Mouse (Mus musculus) CD4-positive, CD25-positive, alpha-beta regulatory T cell, adult 2 months (primary cell): Measurements from ENCODE around the gene Eif6.

Experiments
- DNase-seq: peaks from one replicate; pipeline ENCODE4 v3.0.0-alpha.2; 2012; ENCODE audit warnings: low read depth, low spot score

Eif6 gene

DNA sequence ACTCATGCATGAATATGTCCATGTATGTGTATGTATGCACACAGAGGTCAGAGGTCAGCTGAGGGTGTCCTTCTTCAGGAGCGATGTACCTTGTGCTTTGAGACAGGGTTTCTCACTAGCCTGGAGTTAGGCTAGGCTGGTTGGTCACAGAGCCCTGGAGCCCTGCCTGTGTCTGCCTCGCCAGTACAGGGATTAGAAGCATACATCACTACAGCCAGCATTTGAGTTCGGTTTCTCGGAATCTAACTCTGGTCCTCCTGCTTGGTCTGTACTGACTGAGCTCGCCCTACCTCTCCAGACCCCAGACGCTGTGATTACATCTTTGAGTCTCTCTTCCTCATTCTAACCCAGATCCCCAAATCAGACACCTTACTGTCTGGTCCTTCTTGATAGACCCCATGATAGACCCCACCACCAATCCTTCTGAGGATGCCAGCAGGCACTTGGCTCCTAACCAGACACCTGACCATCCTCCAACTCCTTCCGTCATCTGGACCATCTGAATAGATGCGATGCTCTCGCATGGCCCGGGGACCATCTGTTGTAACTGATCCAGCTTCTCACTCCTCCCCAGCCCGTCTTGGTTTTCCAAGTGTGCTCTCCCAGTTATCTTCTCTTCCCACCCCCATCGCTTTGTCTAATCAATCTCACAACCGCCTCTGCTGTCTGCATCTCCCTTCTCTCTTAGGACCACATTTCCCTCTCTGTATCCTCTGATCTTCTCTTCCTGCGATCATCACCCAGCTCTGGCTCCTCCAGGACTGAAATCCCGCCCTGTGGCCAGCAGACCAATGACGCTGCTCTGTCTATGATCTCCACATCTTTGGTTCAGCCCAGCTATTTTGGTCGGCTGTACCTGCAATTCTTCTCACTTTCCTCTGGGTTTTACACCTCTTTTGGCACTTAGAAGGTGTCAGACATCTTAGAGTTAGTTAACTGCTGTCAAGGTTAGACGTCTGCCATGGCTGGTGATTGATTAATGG is 38.5 kb downstream of the Eif6 start:
- no peak for DNase-seq

DNA sequence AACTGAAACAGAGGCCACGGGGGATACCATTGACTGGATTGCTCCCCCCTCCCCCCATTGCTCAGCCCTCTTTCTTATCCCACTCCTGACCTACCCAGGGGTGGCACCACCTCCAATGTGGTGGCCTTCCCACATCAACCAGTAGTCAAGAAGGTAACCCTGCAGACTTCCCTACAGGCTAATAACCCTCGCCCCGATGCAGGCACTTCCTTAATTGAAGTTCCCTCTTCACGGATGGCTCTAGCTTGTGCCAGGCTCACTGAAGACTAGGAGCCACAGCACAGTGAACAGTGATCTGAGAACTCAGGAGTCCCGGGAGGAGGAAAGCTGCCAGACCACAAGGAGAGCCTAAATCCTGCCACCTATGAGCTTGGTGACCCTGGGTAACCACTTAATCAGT is 39.8 kb downstream of the Eif6 start:
- no peak for DNase-seq

DNA sequence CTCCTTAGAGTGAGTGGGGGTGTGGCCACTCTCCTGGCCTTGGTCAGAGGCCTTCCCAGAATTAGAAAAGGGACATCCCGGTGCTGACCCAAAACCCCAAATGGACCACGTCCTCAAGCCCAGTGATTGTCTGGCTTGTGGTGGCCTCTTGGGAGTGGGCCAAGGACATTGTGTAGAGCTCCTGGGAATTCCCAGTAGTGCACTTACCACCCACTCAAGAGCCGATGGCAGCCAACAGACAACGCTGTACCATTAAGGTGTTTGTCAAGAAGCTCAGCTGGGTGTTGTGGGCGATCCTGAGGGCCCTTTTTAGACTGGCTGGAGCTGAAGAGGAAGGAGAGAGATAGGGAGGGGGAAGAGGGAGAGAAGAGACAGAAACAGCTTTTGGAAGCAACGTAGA is 42.2 kb downstream of the Eif6 start:
- DNase-seq: no peak

DNA sequence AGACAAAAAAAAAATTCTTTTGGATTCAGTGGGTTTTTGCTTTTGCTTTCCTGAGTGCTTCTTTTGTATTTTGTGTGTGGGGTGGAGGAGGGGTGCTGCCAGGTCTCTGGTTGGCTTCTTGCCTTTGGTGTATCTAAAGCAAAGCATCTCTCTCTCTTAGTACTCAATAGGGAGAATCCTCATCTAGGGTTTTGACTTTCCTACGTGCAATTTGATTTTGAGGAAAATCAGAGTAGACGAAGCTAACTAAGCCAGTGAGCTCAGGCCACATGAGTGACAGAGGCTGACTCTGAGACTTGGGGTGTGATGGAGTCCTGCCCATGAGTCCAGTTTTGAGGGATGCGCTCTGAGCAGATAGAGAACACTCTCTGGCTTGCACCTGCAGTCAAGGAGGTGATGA is 47.2 kb downstream of the Eif6 start:
- DNase-seq: no peak

DNA sequence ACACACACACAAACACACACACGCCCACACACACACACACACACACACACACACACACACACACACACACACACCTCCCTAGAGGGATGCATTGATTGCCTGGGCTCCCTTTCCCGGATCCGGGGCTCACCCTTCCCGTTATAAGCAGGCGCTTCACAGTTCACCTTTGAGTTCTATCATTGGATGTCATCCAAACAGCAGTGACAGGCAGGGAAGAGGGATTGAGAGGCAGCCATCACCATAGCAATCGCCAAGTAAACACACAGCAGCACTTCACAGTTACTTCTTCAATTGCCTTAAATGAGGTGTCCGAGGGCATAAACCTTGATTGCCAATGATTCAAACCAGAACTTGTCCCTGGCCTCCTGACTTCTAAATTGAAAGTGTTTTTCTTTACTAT is 47.7 kb downstream of the Eif6 start:
- DNase-seq: no peak

DNA sequence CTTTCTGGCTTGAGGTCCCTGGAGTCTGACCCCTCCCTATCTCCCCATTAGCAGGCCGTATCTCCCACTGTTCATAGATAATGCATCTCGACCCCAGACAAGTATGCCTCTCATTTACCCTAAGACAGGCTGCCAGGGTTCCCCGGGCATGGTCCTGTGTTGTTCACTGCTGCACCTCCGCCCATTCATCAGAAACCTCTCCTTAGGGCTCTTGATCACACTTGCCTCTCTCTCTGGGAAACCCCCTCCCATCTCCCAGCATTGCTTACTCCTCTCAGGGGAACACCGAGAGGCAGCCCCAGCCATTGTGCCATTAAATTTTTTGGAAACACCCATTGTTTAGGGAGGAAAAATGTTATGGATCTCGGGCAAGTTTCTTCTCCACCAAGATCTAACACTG is 48.7 kb downstream of the Eif6 start:
- DNase-seq: no peak

DNA sequence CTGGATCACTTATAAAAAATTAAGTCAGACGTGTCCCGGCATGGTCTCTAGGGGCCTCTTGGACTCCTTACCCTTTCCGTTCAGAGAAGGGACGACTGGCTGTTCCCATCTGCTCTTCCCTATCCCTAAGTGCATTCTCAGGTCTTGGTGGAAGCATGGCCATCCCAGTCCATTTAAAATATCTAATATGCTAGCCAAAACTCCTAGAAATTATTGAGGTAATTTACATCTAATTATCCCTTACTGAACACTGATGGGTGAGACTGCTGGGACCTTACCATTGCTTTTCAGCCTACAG is 49.1 kb downstream of the Eif6 start:
- DNase-seq: no peak

DNA sequence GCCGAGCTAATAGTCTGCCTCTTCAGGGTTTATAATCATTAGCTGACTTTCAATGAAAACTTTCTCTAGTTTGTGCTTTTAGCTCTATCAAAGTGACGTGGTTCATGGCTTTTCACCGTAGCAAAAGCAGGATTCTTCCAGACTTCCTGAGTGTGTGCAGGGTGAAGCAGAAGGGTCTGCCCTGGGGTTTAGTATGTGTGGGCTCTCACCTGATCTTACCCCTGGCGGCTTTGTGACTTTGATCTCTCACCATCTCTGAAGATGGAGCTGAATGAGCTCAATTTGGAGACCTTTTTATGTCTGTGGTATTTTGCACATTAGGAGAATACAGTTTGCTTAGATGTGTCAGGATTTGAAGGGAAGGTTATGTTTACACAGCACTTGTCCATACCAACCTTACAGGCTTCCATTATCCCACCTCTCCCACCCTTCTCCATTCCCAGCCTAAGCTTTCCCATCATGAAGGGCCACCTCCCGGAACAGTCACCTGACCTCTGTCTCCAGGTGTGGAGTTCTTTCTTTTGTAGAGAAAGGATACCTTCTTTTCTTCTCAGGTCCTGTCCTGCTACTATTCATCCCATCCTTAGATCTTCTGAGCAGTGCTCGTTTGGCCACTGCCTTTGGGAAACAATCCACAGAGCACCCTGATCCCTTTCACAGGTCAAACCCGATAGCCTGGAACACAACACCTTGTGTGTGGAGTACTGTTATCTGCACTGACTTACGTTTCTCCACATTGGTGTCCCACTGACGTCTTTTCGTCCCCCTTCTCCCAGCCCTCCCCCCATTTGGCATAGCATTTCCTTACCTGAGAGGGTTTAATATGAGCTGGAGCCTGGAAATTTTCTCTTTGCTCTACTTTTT is 49.7 kb downstream of the Eif6 start:
- DNase-seq: no peak

DNA sequence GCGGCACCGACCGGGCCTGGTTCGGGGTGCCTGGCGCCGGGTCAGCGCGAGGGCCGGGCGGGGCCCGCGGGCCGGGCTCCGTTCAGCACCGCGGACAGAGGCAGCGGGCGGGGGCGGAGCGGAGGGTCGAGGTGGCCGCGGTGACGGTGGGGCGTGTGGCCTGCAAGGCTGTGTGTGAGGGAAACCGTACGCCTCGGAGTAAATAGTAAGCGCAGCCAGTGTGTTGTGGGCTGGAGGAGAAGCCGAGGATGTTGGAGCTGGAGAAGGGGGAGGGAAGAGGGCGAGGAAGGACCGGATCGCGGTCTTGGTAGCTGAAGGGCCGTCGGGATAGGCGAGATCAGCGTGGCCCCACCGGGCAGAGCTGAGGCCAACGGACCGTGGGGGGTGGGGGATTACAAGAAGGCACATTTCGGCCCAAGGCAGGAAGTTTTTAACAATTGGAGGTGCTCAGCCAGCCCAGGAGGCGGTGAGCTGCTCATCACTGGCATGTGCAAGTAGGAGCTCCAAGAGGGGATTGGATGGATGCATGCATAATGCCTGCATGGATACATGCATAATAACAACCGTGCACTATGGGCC is 51.0 kb downstream of the Eif6 start:
- DNase-seq: peak; percentile 50

DNA sequence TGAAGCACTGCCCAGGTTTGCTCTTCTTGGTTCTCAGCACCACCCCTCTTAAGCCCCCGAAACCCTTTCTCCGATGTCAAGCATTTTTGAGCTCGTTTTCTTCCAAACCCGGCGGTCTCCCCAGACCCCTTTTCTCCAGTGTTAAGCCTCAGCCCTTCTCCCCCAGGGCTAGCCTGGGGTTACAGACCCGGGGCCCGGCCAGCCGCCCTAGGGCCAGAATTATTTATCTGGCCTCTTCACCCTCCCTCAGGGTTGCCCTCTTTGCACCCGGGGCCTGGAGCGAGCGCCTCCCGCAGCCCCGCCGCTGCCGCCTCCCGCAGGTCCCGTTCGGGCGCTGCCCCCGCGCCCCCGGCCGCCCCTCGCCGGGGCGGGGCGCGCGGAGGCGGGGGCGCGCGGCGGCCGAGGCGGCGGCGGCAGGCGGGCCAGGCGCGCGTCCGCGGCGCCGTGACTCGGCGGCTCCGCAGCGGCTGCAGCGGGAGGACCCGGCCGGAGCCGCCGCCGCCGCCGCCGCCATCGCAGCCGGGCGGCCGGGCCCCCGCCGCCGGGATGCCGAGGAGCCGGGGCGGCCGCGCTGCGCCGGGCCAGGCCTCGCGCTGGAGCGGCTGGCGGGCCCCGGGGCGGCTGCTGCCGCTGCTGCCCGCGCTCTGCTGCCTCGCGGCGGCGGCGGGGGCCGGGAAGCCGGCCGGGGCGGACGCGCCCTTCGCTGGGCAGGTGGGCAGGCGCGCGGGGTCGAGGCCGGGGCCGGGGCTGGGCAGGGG is 51.6 kb downstream of the Eif6 start, which contains the start of gene Mmp24:
Gene Mmp24 (plus strand): TSS at position 416 of the 758 bp plus-strand sequence.
- no peak for DNase-seq

DNA sequence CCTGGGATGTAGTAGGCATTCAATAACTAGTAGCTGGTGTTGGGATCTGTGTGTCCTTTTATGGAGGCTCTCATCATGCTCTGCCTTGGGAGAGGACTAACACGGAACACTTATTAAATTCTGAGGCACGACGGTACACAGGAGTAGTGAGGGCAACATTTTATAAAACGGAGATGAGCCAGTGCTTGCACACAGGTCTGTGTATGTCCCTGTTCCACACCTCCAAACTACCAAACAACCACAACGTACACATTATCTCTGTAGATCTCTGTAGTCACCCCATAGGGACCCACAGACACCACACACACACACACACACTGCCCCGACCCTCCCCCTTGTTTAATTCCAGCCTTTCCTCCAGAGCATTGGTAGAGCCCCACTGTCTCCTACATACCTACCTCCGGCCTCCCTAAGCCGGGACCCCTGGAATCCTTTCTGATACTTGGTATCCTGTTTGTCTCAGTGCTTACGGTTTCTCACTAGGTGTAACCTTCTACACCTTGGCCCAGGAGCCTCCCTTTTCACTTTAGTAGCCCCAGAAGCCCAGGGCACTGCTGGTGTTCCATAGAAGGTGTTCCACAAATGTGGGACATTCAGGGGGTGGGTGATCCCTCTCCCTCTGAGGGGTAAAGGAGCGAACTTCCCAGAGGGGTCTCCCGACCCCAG is 52.3 kb downstream of the Eif6 start:
- DNase-seq: no peak

DNA sequence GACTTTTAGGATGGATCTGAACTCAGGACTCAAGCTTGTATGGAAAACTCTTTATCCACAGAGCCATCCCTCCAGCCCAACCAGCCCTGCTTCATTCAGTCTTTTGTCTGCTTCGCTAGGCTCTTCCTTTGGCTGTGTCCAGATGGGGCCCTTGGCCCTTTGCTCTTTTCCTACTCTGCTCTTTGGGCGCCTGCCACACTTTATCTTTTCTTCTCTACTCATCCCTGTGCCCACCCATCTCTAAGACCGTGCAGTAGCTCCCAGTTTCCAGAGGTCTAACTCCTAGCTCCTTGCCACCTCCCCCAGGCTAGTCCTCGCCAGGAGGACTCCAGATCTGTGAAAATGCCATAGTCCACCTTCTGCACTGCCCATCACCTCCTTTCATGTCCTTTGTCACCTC is 53.1 kb downstream of the Eif6 start:
- no peak for DNase-seq
